Mouse (Mus musculus) midbrain, embryonic 12.5 days (tissue): Measurements from ENCODE around the gene Rnf167. TPM values are rescaled to one million over a fixed set of nuclear protein-coding genes. Genes with fewer than 3 reads are reported as not detected.
A peak's percentile ranks its signal among the peaks of the same experiment; 100 is the strongest.

ENCODE experiments used
- ATAC-seq: fragments of 200-750 bp; cut with Nextera tagmentation; 2 replicates; pipeline ENCODE4 v1.8.0; 2017; ENCODE audit warnings: low read depth, moderate TSS enrichment, moderate library complexity; ENCODE audit not compliant: low FRiP score
- H3K27ac ChIP-seq: fragments of 300-500 bp; sonication (generic); replicated peaks from 2 replicates; pipeline ENCODE4 v1.5.1; 2016; ENCODE audit warnings: mild to moderate bottlenecking
- H3K27me3 ChIP-seq: fragments of 300-500 bp; sonication (generic); 2 replicates; pipeline ENCODE4 v1.6.1; 2016; ENCODE audit warnings: mild to moderate bottlenecking
- H3K36me3 ChIP-seq: fragments of 300-500 bp; sonication (generic); 2 replicates; pipeline ENCODE4 v1.6.1; 2016
- H3K4me1 ChIP-seq: fragments of 300-500 bp; sonication (generic); 2 replicates; pipeline ENCODE4 v1.6.1; 2016
- H3K4me2 ChIP-seq: fragments of 300-500 bp; sonication (generic); replicated peaks from 2 replicates; pipeline ENCODE4 v1.6.1; 2016; ENCODE audit warnings: mild to moderate bottlenecking, moderate library complexity
- H3K4me3 ChIP-seq: fragments of 300-500 bp; sonication (generic); 2 replicates; pipeline ENCODE4 v1.5.1; 2016; ENCODE audit warnings: mild to moderate bottlenecking
- H3K9ac ChIP-seq: fragments of 300-500 bp; sonication (generic); replicated peaks from 2 replicates; pipeline ENCODE4 v1.6.1; 2016; ENCODE audit warnings: mild to moderate bottlenecking, moderate library complexity
- H3K9me3 ChIP-seq: fragments of 300-500 bp; sonication (generic); 2 replicates; pipeline ENCODE4 v1.6.1; 2016; ENCODE audit warnings: mild to moderate bottlenecking
- WGBS: fragments of 180-500 bp; shearing (Covaris S2); methylation state at CpG from one replicate; pipeline ENCODE4 v1.1.7; 2016; 5-methylcytosine and 5-hydroxymethylcytosine counted together
- polyA plus RNA-seq: library from polyadenylated mRNA; unstranded; fragments of >200 nt; fragmentation: Nextera tagmentation; extraction: Ambion mirVana; gene quantifications from 2 replicates; pipeline ENCODE4 v1.2.1, GENCODE M21; 2016

Gene Rnf167
- polyA plus RNA-seq, 1 experiment from 2014 or later: 101 TPM

GRCm38 (mm10) chr11:70670483-70670882 is 23.4 kb downstream of the Rnf167 start:
- Histone ChIP-seq H3K4me3 (peak overlapping the region; percentile 67), H3K27ac (peak overlapping the region; percentile 90), H3K4me2 (peak overlapping the region; percentile 94), H3K9ac (peak overlapping the region; percentile 84), H3K9me3 (no peaks in the 10 kb centered on the region), H3K36me3 (peaks cover 37% of the 10 kb centered on the region), H3K4me1 (peaks cover 27% of the 10 kb centered on the region), H3K27me3 (no peaks in the 10 kb centered on the region)
- ATAC-seq: no peak
- 48% methylated on average over 14 of the region's 14 CpGs for WGBS

GRCm38 (mm10) chr11:70671333-70672047 is 24.5 kb downstream of the Rnf167 start:
- no peaks in the 10 kb centered on the region for H3K27me3 ChIP-seq
- peaks cover 38% of the 10 kb centered on the region for H3K36me3 ChIP-seq
- 0 out of 2 replicates have a peak overlapping the region, but pooled peaks have one; percentile 24 for H3K9ac ChIP-seq
- H3K9me3 ChIP-seq: no peaks in the 10 kb centered on the region
- H3K4me2 ChIP-seq: peak overlapping the region; percentile 94; the same call in 1 of the 2 replicates
- no peak overlapping the region for H3K27ac ChIP-seq
- no peak for ATAC-seq
- H3K4me1 ChIP-seq: peaks cover 27% of the 10 kb centered on the region
- WGBS: 80% methylated on average over 16 of the region's 16 CpGs
- H3K4me3 ChIP-seq: no peak overlapping the region

- Histone ChIP-seq H3K4me3 (no peak overlapping the region), H3K9me3 (no peaks in the 10 kb centered on the region), H3K36me3 (peaks cover 50% of the 10 kb centered on the region), H3K4me1 (peaks cover 12% of the 10 kb centered on the region), H3K4me2 (no peak overlapping the region), H3K9ac (no peak overlapping the region), H3K27me3 (no peaks in the 10 kb centered on the region), H3K27ac (no peak overlapping the region)
- ATAC-seq: no peak
- 59% methylated on average over 6 of the region's 6 CpGs for WGBS
These were observed 27.0 kb downstream of the Rnf167 start for GRCm38 (mm10) chr11:70674014-70674413.

GRCm38 (mm10) chr11:70674501-70674900 is 27.5 kb downstream of the Rnf167 start:
- peaks cover 55% of the 10 kb centered on the region for H3K36me3 ChIP-seq
- 68% methylated on average over 11 of the region's 11 CpGs for WGBS
- no peak for ATAC-seq

GRCm38 (mm10) chr11:70678092-70678491 is 31.1 kb downstream of the Rnf167 start:
- Histone ChIP-seq H3K9ac (no peak overlapping the region), H3K27me3 (no peaks in the 10 kb centered on the region), H3K4me3 (no peak overlapping the region), H3K9me3 (no peaks in the 10 kb centered on the region), H3K27ac (no peak overlapping the region), H3K36me3 (peaks cover 48% of the 10 kb centered on the region), H3K4me1 (peaks cover 16% of the 10 kb centered on the region), H3K4me2 (no peak overlapping the region)
- WGBS: 73% methylated on average over 9 of the region's 9 CpGs
- ATAC-seq: no peak

More at GRCm38 (mm10) chr11:70674501-70674900, 27.5 kb downstream of the Rnf167 start:
- Histone ChIP-seq H3K4me3 (no peak overlapping the region), H3K4me1 (peaks cover 12% of the 10 kb centered on the region), H3K27me3 (no peaks in the 10 kb centered on the region), H3K27ac (no peak overlapping the region; the same call in 1 of the 2 replicates), H3K9ac (no peak overlapping the region), H3K4me2 (no peak overlapping the region), H3K9me3 (no peaks in the 10 kb centered on the region)

- ATAC-seq: no peak
- Histone ChIP-seq H3K27me3 (no peaks in the 10 kb centered on the region), H3K9ac (no peak overlapping the region), H3K9me3 (no peaks in the 10 kb centered on the region), H3K4me1 (peaks cover 16% of the 10 kb centered on the region), H3K4me2 (no peak overlapping the region), H3K4me3 (no peak overlapping the region), H3K27ac (no peak overlapping the region), H3K36me3 (peaks cover 49% of the 10 kb centered on the region)
- 82% methylated on average over 2 of the region's 2 CpGs for WGBS
These were observed 31.5 kb downstream of the Rnf167 start for GRCm38 (mm10) chr11:70678576-70678975.

- Histone ChIP-seq H3K4me3 (no peak overlapping the region), H3K4me1 (peaks cover 16% of the 10 kb centered on the region), H3K27ac (no peak overlapping the region), H3K4me2 (no peak overlapping the region), H3K36me3 (peaks cover 49% of the 10 kb centered on the region), H3K9me3 (no peaks in the 10 kb centered on the region), H3K9ac (no peak overlapping the region), H3K27me3 (no peaks in the 10 kb centered on the region)
- no peak for ATAC-seq
- WGBS: 97% methylated on average over 8 of the region's 8 CpGs
These were observed 32.3 kb downstream of the Rnf167 start for GRCm38 (mm10) chr11:70679361-70679760.

GRCm38 (mm10) chr11:70679894-70680293 is 32.9 kb downstream of the Rnf167 start:
- ATAC-seq: no peak
- Histone ChIP-seq H3K4me1 (peaks cover 16% of the 10 kb centered on the region), H3K4me3 (no peak overlapping the region), H3K27ac (no peak overlapping the region), H3K36me3 (peaks cover 49% of the 10 kb centered on the region), H3K4me2 (no peak overlapping the region), H3K9ac (no peak overlapping the region), H3K27me3 (no peaks in the 10 kb centered on the region), H3K9me3 (no peaks in the 10 kb centered on the region)
- 93% methylated on average over 8 of the region's 8 CpGs for WGBS

- Histone ChIP-seq H3K9me3 (no peaks in the 10 kb centered on the region), H3K27ac (peak overlapping the region; percentile 80; the same call in 1 of the 2 replicates), H3K36me3 (peaks cover 46% of the 10 kb centered on the region), H3K4me1 (peaks cover 16% of the 10 kb centered on the region), H3K4me2 (no peak overlapping the region), H3K9ac (no peak overlapping the region), H3K27me3 (no peaks in the 10 kb centered on the region), H3K4me3 (no peak overlapping the region)
- no peak for ATAC-seq
- WGBS: 61% methylated on average over 12 of the region's 12 CpGs
These were observed 34.1 kb downstream of the Rnf167 start for GRCm38 (mm10) chr11:70681170-70681569.

- Histone ChIP-seq H3K4me1 (peaks cover 22% of the 10 kb centered on the region), H3K27ac (peak overlapping the region; percentile 80), H3K36me3 (peaks cover 38% of the 10 kb centered on the region), H3K4me3 (no peak overlapping the region), H3K9ac (peak overlapping the region; percentile 39; the same call in 1 of the 2 replicates), H3K27me3 (no peaks in the 10 kb centered on the region), H3K9me3 (no peaks in the 10 kb centered on the region), H3K4me2 (peak overlapping the region; percentile 26; the same call in 1 of the 2 replicates)
- WGBS: 13% methylated on average over 11 of the region's 11 CpGs
- peak; percentile 87 for ATAC-seq
These were observed 35.0 kb downstream of the Rnf167 start for GRCm38 (mm10) chr11:70681897-70682581.

GRCm38 (mm10) chr11:70683640-70684039 is 36.6 kb downstream of the Rnf167 start:
- H3K4me3 ChIP-seq: no peak overlapping the region
- H3K36me3 ChIP-seq: peaks cover 34% of the 10 kb centered on the region
- H3K9ac ChIP-seq: no peak overlapping the region
- H3K27ac ChIP-seq: no peak overlapping the region
- 93% methylated on average over 5 of the region's 5 CpGs for WGBS
- H3K4me2 ChIP-seq: no peak overlapping the region
- peaks cover 32% of the 10 kb centered on the region for H3K4me1 ChIP-seq
- H3K9me3 ChIP-seq: no peaks in the 10 kb centered on the region
- ATAC-seq: no peak
- H3K27me3 ChIP-seq: no peaks in the 10 kb centered on the region

GRCm38 (mm10) chr11:70686901-70687566 is 40.0 kb downstream of the Rnf167 start:
- peak overlapping the region; percentile 83 for H3K4me3 ChIP-seq
- WGBS: 2% methylated on average over 16 of the region's 16 CpGs
- ATAC-seq: peak; percentile 71
- H3K36me3 ChIP-seq: peaks cover 21% of the 10 kb centered on the region
- H3K9me3 ChIP-seq: no peaks in the 10 kb centered on the region
- H3K4me1 ChIP-seq: peaks cover 29% of the 10 kb centered on the region
- peak overlapping the region; percentile 67 for H3K4me2 ChIP-seq
- H3K27ac ChIP-seq: peak overlapping the region; percentile 70
- 0 out of 2 replicates have a peak, but pooled peaks cover 3% of the 10 kb centered on the region for H3K27me3 ChIP-seq
- peak overlapping the region; percentile 78 for H3K9ac ChIP-seq
